Mouse (Mus musculus) kidney, adult 2 months (tissue): Measurements from ENCODE around the gene Gm11034.

ENCODE experiments used
- CTCF ChIP-seq: fragments of 200-500 bp; conservative IDR thresholded peaks from 2 replicates; pipeline ENCODE4 v1.5.1; 2011; ENCODE audit warnings: low read depth, mild to moderate bottlenecking, control low read depth, low read length, moderate library complexity, mixed read lengths; ENCODE audit not compliant: insufficient read depth, insufficient read length
- POLR2A ChIP-seq: fragments of 200-500 bp; IDR thresholded peaks from one replicate; pipeline ENCODE4 v1.6.1; 2011; ENCODE audit warnings: low read depth, low read length, control low read depth

DNA sequence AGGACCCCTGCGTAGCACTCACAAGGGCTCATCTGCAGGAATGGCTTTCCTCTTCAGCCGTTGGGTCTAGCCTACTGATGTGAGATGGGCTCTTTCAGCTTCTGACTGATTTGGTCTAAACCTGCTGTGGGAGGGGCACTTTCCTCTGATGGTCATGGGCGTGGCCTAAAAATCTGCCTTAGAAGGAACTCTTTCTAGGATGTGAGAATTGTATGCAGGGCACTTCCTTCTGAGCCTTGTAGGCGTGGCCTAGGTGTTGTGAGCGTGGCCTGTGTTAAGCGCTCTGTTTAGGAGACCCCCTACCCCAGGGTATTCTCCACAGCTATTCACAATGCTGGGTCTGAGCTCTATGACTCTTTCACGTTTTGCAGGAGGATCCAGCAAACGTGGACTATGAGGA lies 15.4 kb downstream of the Gm11034 start:
- TF ChIP-seq POLR2A: no peak
- TF ChIP-seq CTCF: no peak
